In genomic region chr1:35726596-35726995, GRCm38 (mm10) we compare ENCODE assay signal across 9 mouse cellular contexts.
A peak's percentile ranks its signal among the peaks of the same experiment; 100 is the strongest.
DNase-seq lines count a peak whose midpoint lies in the region; ATAC-seq and TF ChIP-seq lines count a peak whose summit lies in the region.
"Had no signal": no experiment of that assay in that cellular context is flagged by ENCODE, and none has a peak within 500 bp of the region (broad histone marks: within the 10 kb centered on the region; RNA-seq: fewer than 3 reads in every experiment).

No protein-coding gene starts in this region.

- no peak overlapping the region for H3K4me2 ChIP-seq in hindbrain, embryonic 13.5 days

- TF ChIP-seq CTCF in G1E (IDR thresholded peaks at IDR 0.05; ENCODE audit: low read depth, low read length), result peak; percentile 63; the same call in 1 of the 2 replicates

- no peaks in the 10 kb centered on the region for H3K27me3 ChIP-seq in hindbrain, embryonic 10.5 days (ENCODE audit: insufficient read depth, poor library complexity, severe bottlenecking)
- H3K27me3 ChIP-seq in hindbrain, embryonic 13.5 days, result no peaks in the 10 kb centered on the region
- peaks cover 5% of the 10 kb centered on the region; the same call in 1 of the 2 replicates for H3K27me3 ChIP-seq in G1E (ENCODE audit: insufficient read depth, low read length)

- no peaks in the 10 kb centered on the region for H3K36me3 ChIP-seq in hindbrain, embryonic 10.5 days
- H3K36me3 ChIP-seq in hindbrain, embryonic 13.5 days, result no peaks in the 10 kb centered on the region
- no peaks in the 10 kb centered on the region for H3K36me3 ChIP-seq in G1E (replicated peaks)

- no peak for ATAC-seq in hindbrain, embryonic 13.5 days (ENCODE audit: low FRiP score)
- ATAC-seq in G1E (ENCODE audit: extremely low read depth, insufficient number of reproducible peaks, low FRiP score, poor library complexity, severe bottlenecking), result no peak
- ATAC-seq in granulocyte monocyte progenitor cell, adult 5-6 weeks (replicated peaks; ENCODE audit: poor library complexity, severe bottlenecking), result peak; percentile 52; the same call in 1 of the 2 replicates

- DNase-seq in hindbrain, embryonic 10.5 days (ENCODE audit: low spot score), result peak; percentile 79
- DNase-seq in G1E (ENCODE audit: low spot score), result peak; percentile 27
- DNase-seq in cerebellum, postnatal 10 days, result peak; percentile 79
- peak; percentile 58 to 64 for DNase-seq in layer of hippocampus, postnatal 36 days
- DNase-seq in naive thymus-derived CD4-positive, alpha-beta T cell, adult 2 months (ENCODE audit: low read depth), result peak; percentile 74
- DNase-seq in thymus, postnatal 10 days (ENCODE audit: low spot score in 2 of 2), result peak; percentile 53 to 82

- peaks cover 10% of the 10 kb centered on the region for H3K4me1 ChIP-seq in hindbrain, embryonic 10.5 days (replicated peaks)
- H3K4me1 ChIP-seq in hindbrain, embryonic 13.5 days (replicated peaks), result peaks cover 3% of the 10 kb centered on the region; the same call in 1 of the 2 replicates
- no peaks in the 10 kb centered on the region for H3K4me1 ChIP-seq in G1E (ENCODE audit: insufficient read depth, low read depth, low read length)

- no peak overlapping the region for H3K27ac ChIP-seq in hindbrain, embryonic 10.5 days
- no peak overlapping the region for H3K27ac ChIP-seq in hindbrain, embryonic 13.5 days
- H3K27ac ChIP-seq: macrophage had no signal

- no peaks in the 10 kb centered on the region for H3K9me3 ChIP-seq in hindbrain, embryonic 10.5 days
- no peaks in the 10 kb centered on the region for H3K9me3 ChIP-seq in hindbrain, embryonic 13.5 days
- H3K9me3 ChIP-seq in G1E (replicated peaks), result no peaks in the 10 kb centered on the region

- 57% methylated on average over 1 of the region's 1 CpGs for WGBS in hindbrain, embryonic 10.5 days
- WGBS in hindbrain, embryonic 13.5 days, result 52% methylated on average over 1 of the region's 1 CpGs

- H3K9ac ChIP-seq in hindbrain, embryonic 13.5 days, result no peak overlapping the region

- H3K4me3 ChIP-seq in hindbrain, embryonic 10.5 days, result no peak overlapping the region
- no peak overlapping the region for H3K4me3 ChIP-seq in hindbrain, embryonic 13.5 days
- no peak overlapping the region for H3K4me3 ChIP-seq in G1E (ENCODE audit: low read depth, low read length)

Comparison
In these comparisons a context has a peak if more than half of its experiments do, and no peak if none do; other contexts are left out.
1. DNase-seq: peak in every context shown above with its lines; median percentile 79 in hindbrain, embryonic 10.5 days; 79 in cerebellum, postnatal 10 days; 74 in naive thymus-derived CD4-positive, alpha-beta T cell, adult 2 months; 68 in thymus, postnatal 10 days; 61 in layer of hippocampus, postnatal 36 days; 27 in G1E.